Mouse (Mus musculus) CH12.LX (cell line): ENCODE measurements around the gene Nasp. TPM values are rescaled to one million over a fixed set of nuclear protein-coding genes. Genes with fewer than 3 reads are reported as not detected.

Experiments used
- DNase-seq: peaks from one replicate; pipeline ENCODE4 v3.0.0-alpha.2; 2013; ENCODE audit errors: extremely low read depth
- H3K27ac ChIP-seq: 2 replicates; pipeline ENCODE4 v1.5.1; 2012; ENCODE audit warnings: low read depth, mild to moderate bottlenecking, control low read depth, moderate library complexity; ENCODE audit not compliant: insufficient read depth
- H3K27me3 ChIP-seq: replicated peaks from 2 replicates; pipeline ENCODE3; 2012; ENCODE audit warnings: inconsistent platforms
- H3K36me3 ChIP-seq, 2 experiments: replicated peaks in 1 of 2; 2 replicates each; pipeline versions ENCODE3 to v1.6.1; 2012; ENCODE audit warnings: inconsistent platforms in 1 of 2, low read length in 1 of 2, mild to moderate bottlenecking in 1 of 2, mixed read lengths in 1 of 2, moderate library complexity in 1 of 2; ENCODE audit not compliant: control insufficient read depth in 1 of 2, insufficient read depth in 1 of 2
- H3K4me1 ChIP-seq, 2 experiments: 2 replicates each; pipeline ENCODE4 v1.6.1; 2012; ENCODE audit warnings: inconsistent platforms in 1 of 2, moderate library complexity in 1 of 2; ENCODE audit not compliant: insufficient read depth in 2 of 2, control insufficient read depth in 1 of 2
- H3K4me2 ChIP-seq: 2 replicates; pipeline ENCODE4 v1.6.1; 2012; ENCODE audit warnings: low read depth, mild to moderate bottlenecking, control low read depth; ENCODE audit not compliant: poor library complexity, insufficient read depth, severe bottlenecking
- H3K4me3 ChIP-seq, 3 experiments: fragments of 150-350 bp in 1 of 3; sonication (generic) in 1 of 3; replicated peaks in 1 of 3; 2 replicates each; pipeline versions ENCODE3 to v1.5.1; 2011 to 2012; ENCODE audit warnings: low read depth in 2 of 3, low read length in 2 of 3, mild to moderate bottlenecking in 2 of 3, moderate library complexity in 2 of 3, control low read depth in 1 of 3, improper control_type of control experiment in 1 of 3, inconsistent platforms in 1 of 3, mixed read lengths in 1 of 3; ENCODE audit not compliant: poor library complexity in 1 of 3
- H3K79me2 ChIP-seq: replicated peaks from 2 replicates; pipeline ENCODE4 v1.6.1; 2012; ENCODE audit warnings: mild to moderate bottlenecking, moderate library complexity; ENCODE audit not compliant: control insufficient read depth, poor library complexity, insufficient read depth, severe bottlenecking; ENCODE audit errors: extremely low read depth
- H3K9ac ChIP-seq: 2 replicates; pipeline ENCODE4 v1.6.1; 2012; ENCODE audit warnings: low read depth, mild to moderate bottlenecking, control low read depth, moderate library complexity; ENCODE audit not compliant: insufficient read depth
- H3K9me3 ChIP-seq: replicated peaks from 2 replicates; pipeline ENCODE3; 2012; ENCODE audit warnings: low read length, inconsistent platforms, mixed read lengths
- BHLHE40 ChIP-seq: IDR thresholded peaks from 2 replicates; pipeline ENCODE4 v1.6.1; 2011; ENCODE audit warnings: mild to moderate bottlenecking, low read depth, low read length, improper control_type of control experiment
- CHD1 ChIP-seq: IDR thresholded peaks from 2 replicates; pipeline ENCODE4 v1.6.1; 2012; ENCODE audit warnings: low read depth, low read length, improper control_type of control experiment, inconsistent platforms
- CHD2 ChIP-seq: IDR thresholded peaks from 2 replicates; pipeline ENCODE4 v1.6.1; 2011; ENCODE audit warnings: low read length, improper control_type of control experiment
- CTCF ChIP-seq, 2 experiments: IDR thresholded peaks in 1 of 2; conservative IDR thresholded peaks in 1 of 2; 2 replicates each; pipeline ENCODE4 v1.5.1; 2011 to 2012; ENCODE audit warnings: low read depth in 2 of 2, low read length in 2 of 2, improper control_type of control experiment in 1 of 2, inconsistent platforms in 1 of 2, mild to moderate bottlenecking in 1 of 2, moderate library complexity in 1 of 2
- E2F4 ChIP-seq: IDR thresholded peaks from 2 replicates; pipeline ENCODE4 v1.6.1; 2011; ENCODE audit warnings: low read depth, low read length, improper control_type of control experiment; ENCODE audit not compliant: insufficient replicate concordance
- EP300 ChIP-seq: IDR thresholded peaks from 2 replicates; pipeline ENCODE4 v1.6.1; 2011; ENCODE audit warnings: low read length, improper control_type of control experiment
- ETS1 ChIP-seq: conservative IDR thresholded peaks from 2 replicates; pipeline ENCODE4 v1.6.1; 2012; ENCODE audit warnings: low read depth, mild to moderate bottlenecking, inconsistent platforms, low read length, improper control_type of control experiment, moderate library complexity
- GABPA ChIP-seq: IDR thresholded peaks from 2 replicates; pipeline ENCODE4 v1.6.1; 2012; ENCODE audit warnings: low read depth, low read length, improper control_type of control experiment, inconsistent platforms; ENCODE audit not compliant: insufficient replicate concordance
- IRF4 ChIP-seq: IDR thresholded peaks from 2 replicates; pipeline ENCODE4 v1.6.1; 2014; ENCODE audit warnings: low read depth, mild to moderate bottlenecking, inconsistent platforms, low read length, improper control_type of control experiment
- JUND ChIP-seq: conservative IDR thresholded peaks from 2 replicates; pipeline ENCODE4 v1.6.1; 2011; ENCODE audit warnings: low read depth, low read length, improper control_type of control experiment
- MAFK ChIP-seq: IDR thresholded peaks from 2 replicates; pipeline ENCODE4 v1.6.1; 2011; ENCODE audit warnings: low read length, improper control_type of control experiment; ENCODE audit not compliant: insufficient replicate concordance
- MAX ChIP-seq: IDR thresholded peaks from 2 replicates; pipeline ENCODE4 v1.6.1; 2011; ENCODE audit warnings: low read length, improper control_type of control experiment
- MAZ ChIP-seq: IDR thresholded peaks from 2 replicates; pipeline ENCODE4 v1.6.1; 2012; ENCODE audit warnings: low read depth, mild to moderate bottlenecking, inconsistent platforms, low read length, improper control_type of control experiment, moderate library complexity
- MXI1 ChIP-seq: IDR thresholded peaks from 2 replicates; pipeline ENCODE4 v1.6.1; 2011; ENCODE audit warnings: mild to moderate bottlenecking, low read depth, low read length, improper control_type of control experiment
- MYC ChIP-seq: IDR thresholded peaks from 2 replicates; pipeline ENCODE4 v1.6.1; 2011; ENCODE audit warnings: low read depth, mild to moderate bottlenecking, improper control_type of control experiment, low read length
- NELFE ChIP-seq: IDR thresholded peaks from 2 replicates; pipeline ENCODE4 v1.6.1; 2011; ENCODE audit warnings: low read depth, low read length, improper control_type of control experiment
- NRF1 ChIP-seq: IDR thresholded peaks from 2 replicates; pipeline ENCODE4 v1.6.1; 2014; ENCODE audit warnings: low read depth, mild to moderate bottlenecking, inconsistent platforms, low read length, improper control_type of control experiment, moderate library complexity
- PAX5 ChIP-seq: IDR thresholded peaks from 2 replicates; pipeline ENCODE4 v1.6.1; 2012; ENCODE audit warnings: low read length, inconsistent platforms, mixed read lengths
- POLR2AphosphoS2 ChIP-seq: IDR thresholded peaks from 2 replicates; pipeline ENCODE4 v1.6.1; 2011; ENCODE audit warnings: low read depth, low read length, improper control_type of control experiment
- RAD21 ChIP-seq: IDR thresholded peaks from 2 replicates; pipeline ENCODE4 v1.6.1; 2011; ENCODE audit warnings: low read depth, mild to moderate bottlenecking, low read length, improper control_type of control experiment, moderate library complexity
- RCOR1 ChIP-seq: conservative IDR thresholded peaks from 2 replicates; pipeline ENCODE4 v1.6.1; 2012; ENCODE audit warnings: low read depth, mild to moderate bottlenecking, inconsistent platforms, low read length, improper control_type of control experiment
- SIN3A ChIP-seq: IDR thresholded peaks from 2 replicates; pipeline ENCODE4 v1.6.1; 2012; ENCODE audit warnings: low read length, improper control_type of control experiment, inconsistent platforms
- SMC3 ChIP-seq: IDR thresholded peaks from 2 replicates; pipeline ENCODE4 v1.6.1; 2011; ENCODE audit warnings: low read depth, low read length, improper control_type of control experiment
- TCF12 ChIP-seq: IDR thresholded peaks from 2 replicates; pipeline ENCODE4 v1.6.1; 2014; ENCODE audit warnings: low read depth, mild to moderate bottlenecking, inconsistent platforms, low read length, improper control_type of control experiment
- UBTF ChIP-seq: IDR thresholded peaks from 2 replicates; pipeline ENCODE4 v1.6.1; 2012; ENCODE audit warnings: low read depth, mild to moderate bottlenecking, inconsistent platforms, low read length, improper control_type of control experiment, moderate library complexity
- USF1 ChIP-seq: IDR thresholded peaks from 2 replicates; pipeline ENCODE4 v1.6.1; 2014; ENCODE audit warnings: low read depth, mild to moderate bottlenecking, inconsistent platforms, low read length, improper control_type of control experiment
- ZC3H11A ChIP-seq: IDR thresholded peaks from 2 replicates; pipeline ENCODE4 v1.6.1; 2012; ENCODE audit warnings: low read depth, mild to moderate bottlenecking, inconsistent platforms, low read length, improper control_type of control experiment
- ZMIZ1 ChIP-seq: IDR thresholded peaks from 2 replicates; pipeline ENCODE4 v1.6.1; 2012; ENCODE audit warnings: low read depth, mild to moderate bottlenecking, inconsistent platforms, low read length, improper control_type of control experiment
- ZNF384 ChIP-seq: IDR thresholded peaks from 2 replicates; pipeline ENCODE4 v1.6.1; 2012; ENCODE audit warnings: low read depth, low read length, improper control_type of control experiment, inconsistent platforms
- dilution Hi-C: fragments of 300-500 bp; cut with MboI; formaldehyde crosslinking; loops from 2 replicates; pipeline ENCODE4 v1.14.3; 2020; ENCODE audit warnings: low sequenced_read_pairs; ENCODE audit not compliant: extremely low pct_unique_long_range_greater_than_20kb, extremely low pct_ligation_motif_present
- in situ Hi-C: fragments of 300-500 bp; cut with MboI; formaldehyde crosslinking; loops from 3 replicates; pipeline ENCODE4 v1.14.3; 2019; ENCODE audit warnings: low sequenced_read_pairs, low pct_ligation_motif_present, low pct_unique_long_range_greater_than_20kb, mixed read lengths
- polyA plus RNA-seq: library from polyadenylated mRNA; unstranded; fragments of >175 nt; gene quantifications from 2 replicates; pipeline ENCODE4 v1.2.1, GENCODE M21; 2012; ENCODE audit warnings: low read depth; ENCODE audit not compliant: insufficient read length
- total RNA-seq, 2 experiments: library from RNA; depleted of rRNA; stranded (reverse); fragments of 300-350 nt in 1 of 2; fragments of >200 nt in 1 of 2; gene quantifications; 2 replicates each; pipeline ENCODE4 v1.2.3; 2012 to 2014

The Nasp gene
- total and polyA plus RNA-seq, 3 experiments: 139 to 347 (median 308) TPM

GRCm38 (mm10) chr4:116669291-116669690 lies 41.5 kb upstream of the Nasp start:
- H3K27ac ChIP-seq: no peak overlapping the region

DNA sequence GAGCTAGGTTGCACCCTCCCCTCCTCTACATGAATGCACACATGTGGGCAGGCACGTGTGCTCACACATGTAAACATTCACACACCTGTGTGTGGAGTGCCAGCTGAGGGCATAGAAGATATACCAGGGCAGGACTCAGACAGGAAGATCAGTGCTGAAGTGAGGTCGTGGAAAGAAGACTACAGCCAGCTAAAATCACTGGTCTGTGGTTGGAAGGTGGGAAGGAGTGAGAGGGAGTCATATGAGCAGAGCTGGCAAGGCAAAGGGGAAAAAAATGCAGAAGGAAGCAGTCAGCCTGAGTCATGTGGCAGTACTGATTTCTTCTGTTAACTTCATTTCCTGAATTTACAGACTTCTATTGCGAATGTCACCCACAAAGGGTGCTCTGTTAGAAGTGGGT lies 40.4 kb upstream of the Nasp start:
- dilution Hi-C loops: no loop called here
- in situ Hi-C loops: no loop called here
- no peak overlapping the region for H3K9ac ChIP-seq
- TF ChIP-seq PAX5: no peak
- TF ChIP-seq JUND: 0 out of 2 replicates have a peak, but pooled peaks have one; percentile 13
- no peak for TF ChIP-seq MAZ
- TF ChIP-seq MXI1: 0 out of 2 replicates have a peak, but pooled peaks have one; percentile 53
- TF ChIP-seq MAX: peak; percentile 73
- TF ChIP-seq TCF12: 0 out of 2 replicates have a peak, but pooled peaks have one; percentile 40
- no peak for TF ChIP-seq CHD1
- TF ChIP-seq ZNF384: peak; percentile 41; the same call in 1 of the 2 replicates
- TF ChIP-seq CHD2: no peak
- TF ChIP-seq NRF1: no peak
- TF ChIP-seq BHLHE40: peak; percentile 93
- TF ChIP-seq EP300: peak; percentile 55; the same call in 1 of the 2 replicates
- peak; percentile 69 for TF ChIP-seq ETS1
- TF ChIP-seq UBTF: no peak
- TF ChIP-seq RCOR1: peak; percentile 47; the same call in 1 of the 2 replicates
- TF ChIP-seq IRF4: no peak
- 0 out of 2 replicates have a peak, but pooled peaks have one; percentile 12 for TF ChIP-seq MYC
- no peak for TF ChIP-seq E2F4
- peak; percentile 3; the same call in 1 of the 2 replicates for TF ChIP-seq USF1
- 0 out of 2 replicates have a peak, but pooled peaks have one; percentile 39 for TF ChIP-seq SIN3A
- TF ChIP-seq, all 38 proteins: peak for 12
- H3K27ac ChIP-seq: no peak overlapping the region; the same call in 1 of the 2 replicates
- H3K79me2 ChIP-seq: no peaks in the 10 kb centered on the region
- peak; percentile 58 for DNase-seq
- no peak overlapping the region for H3K4me2 ChIP-seq
- H3K36me3 ChIP-seq: no peaks in the 10 kb centered on the region
- no peaks in the 10 kb centered on the region for H3K9me3 ChIP-seq
- no peaks in the 10 kb centered on the region for H3K27me3 ChIP-seq
- no peak overlapping the region for H3K4me3 ChIP-seq
- H3K4me1 ChIP-seq: peaks cover 9 to 18% of the 10 kb centered on the region in 2 experiments

More at GRCm38 (mm10) chr4:116669291-116669690, 41.5 kb upstream of the Nasp start:
- Histone ChIP-seq H3K36me3 (no peaks in the 10 kb centered on the region), H3K27me3 (no peaks in the 10 kb centered on the region), H3K79me2 (no peaks in the 10 kb centered on the region), H3K4me3 (no peak overlapping the region), H3K4me2 (no peak overlapping the region), H3K4me1 (peaks cover 9 to 24% of the 10 kb centered on the region in 2 experiments)
- in situ Hi-C loops: no loop called here
- DNase-seq: no peak
- no peak for TF ChIP-seq MAZ
- no peak for TF ChIP-seq ZC3H11A
- no peak for TF ChIP-seq RCOR1
- TF ChIP-seq BHLHE40: no peak
- TF ChIP-seq GABPA: no peak
- peak; percentile 51 to 63; a peak in 3 of 4 replicates for TF ChIP-seq CTCF (conservative IDR thresholded peaks at IDR 0.05 in 1 of 2, IDR thresholded peaks at IDR 0.05 in 1 of 2; ENCODE audit: low read depth in 2 of 2, low read length in 2 of 2)
- peak; percentile 54 for TF ChIP-seq RAD21
- no peak for TF ChIP-seq MAFK
- TF ChIP-seq SMC3: peak; percentile 43; the same call in 1 of the 2 replicates
- TF ChIP-seq NELFE: no peak
- no peak for TF ChIP-seq POLR2AphosphoS2
- no peak for TF ChIP-seq MXI1
- no peak for TF ChIP-seq ZMIZ1
- TF ChIP-seq, all 38 proteins: peak for 3
- dilution Hi-C loops: no loop called here
- Histone ChIP-seq H3K9ac (no peak overlapping the region), H3K9me3 (no peaks in the 10 kb centered on the region)
